Mouse (Mus musculus) brown adipose tissue, adult 24 weeks (tissue): Measurements from ENCODE around the gene Celf2. TPM values are rescaled to one million over a fixed set of nuclear protein-coding genes. Genes with fewer than 3 reads are reported as not detected.
A peak's percentile ranks its signal among the peaks of the same experiment; 100 is the strongest.

Experiments
- H3K27ac ChIP-seq: fragments of 200-500 bp; replicated peaks from 2 replicates; pipeline ENCODE4 v1.5.1; 2012; ENCODE audit warnings: low read depth, mild to moderate bottlenecking, low read length
- H3K4me1 ChIP-seq: fragments of 200-500 bp; 2 replicates; pipeline ENCODE4 v1.6.1; 2012; ENCODE audit warnings: low read length, mixed read lengths; ENCODE audit not compliant: control insufficient read depth, insufficient read depth, insufficient read length
- H3K4me3 ChIP-seq: fragments of 200-500 bp; 2 replicates; pipeline ENCODE4 v1.5.1; 2012; ENCODE audit warnings: low read depth, mild to moderate bottlenecking, low read length, moderate library complexity; ENCODE audit not compliant: insufficient read depth
- polyA plus RNA-seq: library from polyadenylated mRNA; stranded (reverse); fragments of >200 nt; gene quantifications from 2 replicates; pipeline ENCODE4 v1.2.4, GENCODE M21; 2012; ENCODE audit not compliant: missing spikeins, insufficient read depth, insufficient read length

Gene Celf2
- polyA plus RNA-seq, 1 experiment, result 65.7 TPM

DNA sequence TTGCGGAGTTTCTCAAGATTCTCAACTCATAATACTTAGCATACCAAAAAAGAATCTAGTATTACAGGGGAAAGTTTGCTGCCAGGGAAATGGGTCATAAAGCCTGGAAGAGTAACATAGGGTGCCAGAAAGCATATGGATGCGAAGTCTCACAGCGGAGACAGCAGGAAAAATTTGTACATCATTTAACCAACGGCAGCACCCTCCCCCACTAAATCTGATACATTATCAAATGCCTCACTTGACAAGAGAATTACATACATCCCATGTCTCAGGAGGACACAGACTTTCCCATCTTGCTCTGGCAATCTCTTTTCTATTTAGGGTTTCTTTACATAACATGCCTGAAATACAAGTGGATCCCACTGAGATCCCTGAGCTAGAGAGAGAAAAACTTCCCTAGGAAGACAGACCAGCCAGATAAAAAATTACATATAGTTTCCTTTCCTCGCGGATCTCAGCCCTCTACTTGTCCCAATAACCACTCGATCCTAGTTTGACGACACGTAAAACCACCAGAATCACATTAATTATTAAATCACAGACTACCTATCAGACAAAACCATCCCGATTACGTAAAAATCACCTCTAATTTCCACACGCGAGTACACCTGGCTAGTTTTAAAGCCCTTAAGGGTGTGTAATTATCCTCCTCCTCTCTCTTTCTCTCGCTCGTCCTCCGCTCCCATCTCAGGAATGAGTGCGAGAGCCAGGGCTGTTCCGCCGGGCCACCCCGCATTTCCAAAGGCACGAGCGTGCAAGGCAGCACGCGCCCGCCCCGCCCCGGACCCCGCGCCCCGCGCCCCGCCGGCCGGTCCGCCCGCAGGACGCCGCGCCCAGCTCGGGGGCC, 637.9 kb downstream of the Celf2 start:
- Histone ChIP-seq H3K4me3 (peak overlapping the region; percentile 86), H3K27ac (peak overlapping the region; percentile 91), H3K4me1 (peaks cover 2% of the 10 kb centered on the region; the same call in 1 of the 2 replicates)

DNA sequence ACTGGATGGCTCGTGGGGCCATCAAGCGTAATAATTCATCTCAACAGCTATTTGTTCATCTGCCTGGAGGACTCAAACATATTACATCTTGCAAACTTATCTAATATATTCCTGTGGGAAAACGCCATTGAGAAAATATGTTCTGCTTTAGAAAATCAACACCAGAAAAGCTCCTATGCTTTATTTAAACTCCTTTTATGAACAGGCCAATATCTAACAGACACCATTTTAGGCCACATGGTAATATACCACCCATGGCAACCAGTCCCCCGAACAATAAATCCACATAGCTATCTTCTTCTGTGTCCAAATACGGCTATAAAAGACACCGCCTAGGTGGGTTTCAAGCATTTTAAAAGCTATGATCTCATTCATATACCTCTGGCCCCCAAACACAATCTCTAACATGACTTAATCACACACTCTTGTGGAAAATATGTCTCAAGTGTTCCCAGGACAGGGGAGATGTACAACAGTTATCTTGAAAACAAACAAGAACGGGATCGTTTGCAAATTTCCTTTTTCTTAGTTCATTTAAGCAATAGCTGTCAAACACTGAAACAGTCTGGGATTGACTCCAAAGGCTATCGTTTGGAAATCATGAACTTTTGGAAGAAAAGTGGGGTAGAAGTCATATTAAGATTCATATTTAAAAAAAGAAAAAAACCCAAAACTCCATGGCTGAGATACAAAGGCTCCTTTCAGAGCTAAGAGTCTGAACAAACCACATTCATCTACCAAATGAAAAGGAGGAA, 639.2 kb downstream of the Celf2 start:
- H3K4me1 ChIP-seq, result peaks cover 5% of the 10 kb centered on the region
- peak overlapping the region; percentile 19; the same call in 1 of the 2 replicates for H3K4me3 ChIP-seq
- peak overlapping the region; percentile 23 for H3K27ac ChIP-seq

GRCm38 (mm10) chr2:6867297-6867696, 642.1 kb downstream of the Celf2 start:
- H3K27ac ChIP-seq, result no peak overlapping the region
- no peak overlapping the region for H3K4me3 ChIP-seq
- H3K4me1 ChIP-seq, result peaks cover 8% of the 10 kb centered on the region

GRCm38 (mm10) chr2:6865785-6866184, 643.6 kb downstream of the Celf2 start:
- Histone ChIP-seq H3K27ac (no peak overlapping the region), H3K4me3 (no peak overlapping the region), H3K4me1 (peaks cover 8% of the 10 kb centered on the region)

DNA sequence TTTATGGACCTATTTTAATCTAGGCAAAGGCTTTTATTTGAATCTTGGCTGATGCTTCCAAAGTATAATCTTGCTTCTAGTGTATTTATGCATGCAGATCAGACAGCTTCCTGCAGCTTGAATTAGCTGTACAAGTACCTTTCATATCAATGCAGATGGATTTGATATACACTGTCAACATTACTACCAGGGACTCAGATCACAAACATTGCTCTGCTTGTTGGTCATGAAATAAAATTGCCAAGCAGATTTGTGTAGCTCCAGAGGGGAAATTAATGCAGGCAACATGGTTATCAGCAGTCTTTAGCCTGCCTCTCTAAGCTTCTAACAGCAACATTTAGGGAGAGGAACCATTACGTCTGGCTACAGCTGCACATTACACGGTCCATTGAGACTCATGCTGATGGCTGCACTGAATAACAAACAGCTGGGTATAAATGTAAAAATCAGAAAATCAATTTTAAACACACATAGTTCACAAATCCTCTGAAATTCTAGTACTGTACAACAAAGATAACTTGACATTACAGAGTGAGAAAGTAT, 659.2 kb downstream of the Celf2 start:
- Histone ChIP-seq H3K4me3 (no peak overlapping the region), H3K27ac (no peak overlapping the region), H3K4me1 (no peaks in the 10 kb centered on the region)

DNA sequence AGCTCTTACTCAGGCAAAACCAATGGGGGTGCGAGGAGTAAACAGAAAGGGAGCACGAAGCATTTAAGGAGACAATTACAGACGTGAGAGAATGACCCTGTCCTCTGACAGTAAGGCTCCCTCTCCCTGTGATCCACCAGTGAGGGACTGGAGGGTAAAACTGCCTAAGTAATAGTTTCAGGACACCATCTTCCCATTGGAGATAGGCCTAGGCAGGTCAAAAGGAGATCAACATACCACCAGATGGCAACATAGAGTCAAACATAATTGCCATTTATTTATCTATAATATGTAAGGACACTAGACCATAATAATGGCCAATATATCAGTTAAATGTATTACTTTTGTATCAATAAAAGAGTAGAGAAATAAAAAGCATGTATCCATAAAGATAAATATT, 660.0 kb downstream of the Celf2 start:
- Histone ChIP-seq H3K4me1 (no peaks in the 10 kb centered on the region), H3K4me3 (no peak overlapping the region), H3K27ac (no peak overlapping the region)

GRCm38 (mm10) chr2:6830021-6830420, 679.3 kb downstream of the Celf2 start:
- H3K4me3 ChIP-seq, result no peak overlapping the region
- H3K27ac ChIP-seq, result no peak overlapping the region
- H3K4me1 ChIP-seq, result peaks cover 5% of the 10 kb centered on the region

DNA sequence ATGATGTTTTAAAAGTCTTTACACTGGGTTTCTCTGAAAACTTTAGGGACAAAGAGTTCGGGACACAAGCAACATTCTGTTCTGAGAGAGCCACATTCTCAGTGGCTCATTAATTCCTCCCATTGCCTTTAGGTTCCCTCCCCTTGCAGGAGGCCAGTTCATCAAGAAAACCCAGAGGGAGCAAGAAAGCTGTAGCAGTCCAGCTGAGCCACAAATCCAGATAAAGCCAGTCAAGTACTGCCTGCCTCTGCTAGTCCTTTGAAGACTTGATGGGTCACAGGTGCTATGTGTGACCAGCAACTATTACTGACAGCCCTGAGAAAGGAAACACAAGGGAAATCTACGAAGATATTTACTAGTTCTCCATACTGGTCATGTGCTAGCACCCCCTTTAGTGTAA, 681.8 kb downstream of the Celf2 start:
- Histone ChIP-seq H3K27ac (no peak overlapping the region), H3K4me3 (no peak overlapping the region)

GRCm38 (mm10) chr2:6823021-6823420, 686.3 kb downstream of the Celf2 start:
- Histone ChIP-seq H3K4me1 (no peaks in the 10 kb centered on the region; the same call in 1 of the 2 replicates), H3K27ac (no peak overlapping the region), H3K4me3 (no peak overlapping the region)

More for the DNA sequence above, 681.8 kb downstream of the Celf2 start:
- H3K4me1 ChIP-seq, result peaks cover 3% of the 10 kb centered on the region

GRCm38 (mm10) chr2:6821593-6821992, 687.8 kb downstream of the Celf2 start:
- Histone ChIP-seq H3K4me1 (no peaks in the 10 kb centered on the region), H3K4me3 (no peak overlapping the region), H3K27ac (no peak overlapping the region)

DNA sequence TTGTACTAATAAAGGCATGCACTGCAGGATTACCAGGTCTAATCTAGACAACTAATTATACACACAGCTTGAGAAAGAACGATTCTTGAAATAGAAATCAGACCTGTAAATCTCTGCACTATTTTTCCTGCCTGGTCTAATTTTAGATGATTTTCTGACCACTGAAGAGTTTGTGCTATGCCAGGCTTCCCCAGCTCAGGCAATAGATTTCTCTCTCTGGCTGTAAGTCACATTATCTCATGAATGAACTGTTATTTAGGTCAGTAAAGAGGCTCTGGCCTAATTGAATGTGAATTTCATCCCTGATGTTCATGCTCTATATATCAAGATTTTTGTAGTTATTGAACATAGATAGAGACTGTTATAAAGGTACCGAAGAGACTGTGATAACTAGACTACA, 694.1 kb downstream of the Celf2 start:
- Histone ChIP-seq H3K4me1 (no peaks in the 10 kb centered on the region; the same call in 1 of the 2 replicates), H3K27ac (no peak overlapping the region), H3K4me3 (no peak overlapping the region)

DNA sequence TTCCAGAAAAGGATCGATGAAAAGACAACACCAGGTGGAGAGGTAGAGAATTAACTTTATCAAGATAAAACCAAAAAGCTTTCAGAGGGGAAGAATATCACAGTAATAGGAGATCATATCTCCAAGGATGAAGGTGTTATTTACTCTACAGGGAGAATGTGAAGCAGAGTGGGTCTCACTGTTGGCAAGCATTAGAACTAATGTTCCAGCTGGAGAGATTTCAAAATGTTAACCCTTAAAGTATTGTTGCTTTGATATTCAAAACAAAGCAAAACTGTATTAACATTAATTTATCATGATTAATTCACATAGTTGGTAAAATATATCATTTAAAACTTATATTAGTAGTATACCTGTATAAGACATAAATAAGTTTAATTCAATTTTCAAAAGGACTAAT, 700.6 kb downstream of the Celf2 start:
- Histone ChIP-seq H3K27ac (no peak overlapping the region), H3K4me1 (no peaks in the 10 kb centered on the region), H3K4me3 (no peak overlapping the region)

DNA sequence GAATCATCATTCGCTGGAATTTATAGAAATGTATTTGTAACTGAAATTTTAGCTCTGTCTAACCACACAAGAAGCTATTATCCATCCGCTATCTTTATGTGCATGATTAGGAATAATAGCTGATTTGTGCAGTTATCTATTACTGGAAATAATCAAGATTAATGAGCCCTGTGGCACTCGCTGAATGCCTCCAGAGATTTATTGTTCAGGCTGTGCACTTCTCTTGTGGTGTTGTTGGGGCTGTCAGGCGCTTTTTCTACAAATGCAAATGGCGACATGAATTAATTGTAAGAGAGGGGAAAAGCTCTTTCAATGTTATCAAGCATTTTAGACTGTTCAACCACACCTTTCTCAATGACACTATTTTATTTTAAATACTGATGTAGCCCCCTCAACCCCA, 712.6 kb downstream of the Celf2 start:
- H3K4me1 ChIP-seq, result no peaks in the 10 kb centered on the region
- no peak overlapping the region for H3K27ac ChIP-seq
- H3K4me3 ChIP-seq, result no peak overlapping the region

- Histone ChIP-seq H3K4me3 (no peak overlapping the region), H3K4me1 (no peaks in the 10 kb centered on the region), H3K27ac (no peak overlapping the region)
These were observed 713.3 kb downstream of the Celf2 start for GRCm38 (mm10) chr2:6795995-6796588.

GRCm38 (mm10) chr2:6794858-6795257, 714.5 kb downstream of the Celf2 start:
- no peak overlapping the region for H3K4me3 ChIP-seq
- no peak overlapping the region for H3K27ac ChIP-seq
- no peaks in the 10 kb centered on the region for H3K4me1 ChIP-seq
